Mouse (Mus musculus) kidney, postnatal 0 days (tissue): Measurements from ENCODE around the gene Plxnb2. TPM values are rescaled to one million over a fixed set of nuclear protein-coding genes. Genes with fewer than 3 reads are reported as not detected.

Experiments used
- ATAC-seq: fragments of 200-750 bp; cut with Nextera tagmentation; replicated peaks from 2 replicates; pipeline ENCODE4 v1.8.0; 2017; ENCODE audit warnings: low read depth, moderate number of reproducible peaks, moderate TSS enrichment, moderate library complexity; ENCODE audit not compliant: low FRiP score
- DNase-seq: peaks from one replicate; pipeline ENCODE4 v3.0.0-alpha.2; 2016; ENCODE audit warnings: low spot score
- H3K27ac ChIP-seq: fragments of 300-500 bp; sonication (generic); 2 replicates; pipeline ENCODE4 v1.5.1; 2014; ENCODE audit warnings: mild to moderate bottlenecking
- H3K27me3 ChIP-seq: fragments of 300-500 bp; sonication (generic); 2 replicates; pipeline ENCODE4 v1.6.1; 2014; ENCODE audit warnings: low read length, mixed read lengths; ENCODE audit not compliant: insufficient read depth
- H3K36me3 ChIP-seq: fragments of 300-500 bp; sonication (generic); 2 replicates; pipeline ENCODE4 v1.6.1; 2014; ENCODE audit warnings: low read length, mixed read lengths; ENCODE audit not compliant: insufficient read depth
- H3K4me1 ChIP-seq: fragments of 300-500 bp; sonication (generic); replicated peaks from 2 replicates; pipeline ENCODE4 v1.6.1; 2014; ENCODE audit warnings: antibody characterized with exemption, low read length, mixed read lengths; ENCODE audit not compliant: insufficient read depth
- H3K4me2 ChIP-seq: fragments of 300-500 bp; sonication (generic); 2 replicates; pipeline ENCODE4 v1.6.1; 2014; ENCODE audit warnings: mild to moderate bottlenecking, low read length, moderate library complexity, mixed read lengths
- H3K4me3 ChIP-seq: fragments of 300-500 bp; sonication (generic); replicated peaks from 2 replicates; pipeline ENCODE4 v1.5.1; 2014; ENCODE audit warnings: low read depth, low read length
- H3K9ac ChIP-seq: fragments of 300-500 bp; sonication (generic); 2 replicates; pipeline ENCODE4 v1.6.1; 2014; ENCODE audit warnings: low read depth, low read length
- H3K9me3 ChIP-seq: fragments of 300-500 bp; sonication (generic); replicated peaks from 2 replicates; pipeline ENCODE4 v1.6.1; 2016; ENCODE audit warnings: low read length, inconsistent platforms, mixed read lengths
- CTCF ChIP-seq: IDR thresholded peaks from 2 replicates; pipeline ENCODE4 v1.5.1; 2016; ENCODE audit warnings: antibody characterized with exemption, low read depth, mild to moderate bottlenecking, moderate library complexity
- WGBS: fragments of 180-500 bp; shearing (Covaris S2); extraction: QIAGEN DNeasy Blood & Tissue Kit; methylation state at CpG from one replicate; pipeline ENCODE4 v1.1.7; 2014; 5-methylcytosine and 5-hydroxymethylcytosine counted together
- microRNA-seq: library from miRNA; unstranded; fragments of <30 nt; microRNA quantifications from one replicate; pipeline ENCODE4, GENCODE M21; 2016
- polyA plus RNA-seq: library from polyadenylated mRNA; unstranded; fragments of >200 nt; fragmentation: Nextera tagmentation; extraction: Ambion mirVana; gene quantifications from 2 replicates; pipeline ENCODE4 v1.2.1, GENCODE M21; 2015

The Plxnb2 gene
- polyA plus RNA-seq, 1 experiment from 2014 or later: 126 TPM

DNA sequence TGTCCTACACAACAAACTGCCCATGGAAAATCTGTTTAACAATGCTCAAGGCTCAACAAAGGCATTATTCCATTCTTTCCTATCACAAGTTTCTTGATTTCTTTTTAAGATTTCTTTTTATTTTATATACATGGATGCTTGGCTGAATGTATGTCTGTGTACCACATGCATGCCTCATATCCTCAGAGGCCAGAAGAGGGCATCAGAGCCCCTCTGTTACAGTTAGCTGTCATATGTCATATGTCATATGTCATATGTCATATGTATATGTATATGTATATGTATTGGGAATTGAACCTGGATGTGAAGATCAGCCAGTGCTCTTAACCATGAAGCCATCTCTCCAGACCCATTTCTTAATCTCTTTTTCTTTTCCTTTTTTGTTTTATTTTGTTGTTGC is 62.6 kb downstream of the Plxnb2 start:
- H3K36me3 ChIP-seq: peaks cover 20% of the 10 kb centered on the region

GRCm38 (mm10) chr15:89110147-89110546 is 70.4 kb downstream of the Plxnb2 start:
- 86% methylated on average over 9 of the region's 9 CpGs for WGBS
- Histone ChIP-seq H3K27me3 (no peaks in the 10 kb centered on the region), H3K9ac (no peak overlapping the region), H3K27ac (no peak overlapping the region), H3K4me2 (no peak overlapping the region), H3K9me3 (no peaks in the 10 kb centered on the region), H3K36me3 (peaks cover 67% of the 10 kb centered on the region), H3K4me3 (no peak overlapping the region), H3K4me1 (no peaks in the 10 kb centered on the region)
- ATAC-seq (no peak), DNase-seq (no peak)
- no peak for TF ChIP-seq CTCF

More for the DNA sequence above, 62.6 kb downstream of the Plxnb2 start:
- ATAC-seq (no peak), DNase-seq (no peak)
- H3K4me2 ChIP-seq: no peak overlapping the region
- H3K27ac ChIP-seq: no peak overlapping the region
- H3K9ac ChIP-seq: no peak overlapping the region
- peaks cover 14% of the 10 kb centered on the region for H3K4me1 ChIP-seq
- H3K27me3 ChIP-seq: no peaks in the 10 kb centered on the region
- no peaks in the 10 kb centered on the region for H3K9me3 ChIP-seq
- TF ChIP-seq CTCF: peak; percentile 60
- H3K4me3 ChIP-seq: no peak overlapping the region

DNA sequence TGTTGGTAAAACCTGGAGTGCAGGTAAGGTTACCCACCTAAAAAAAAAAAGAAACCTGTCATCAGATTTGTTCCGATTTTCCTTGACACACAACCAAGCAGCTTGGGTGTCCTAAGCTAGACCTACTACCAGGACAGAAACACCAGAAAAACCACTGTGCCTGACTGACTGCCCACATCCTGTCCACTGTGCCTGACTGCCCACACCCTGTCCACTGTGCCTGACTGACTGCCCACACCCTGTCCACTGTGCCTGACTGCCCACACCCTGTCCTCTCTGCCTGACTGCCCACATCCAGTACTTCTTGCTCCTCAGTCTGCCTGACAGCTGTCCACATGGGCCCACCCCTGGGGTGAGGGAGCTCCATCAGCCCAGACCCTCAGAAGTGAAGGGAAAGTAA is 73.6 kb downstream of the Plxnb2 start:
- no peaks in the 10 kb centered on the region for H3K9me3 ChIP-seq
- 87% methylated on average over 1 of the region's 1 CpGs for WGBS
- DNase-seq (no peak), ATAC-seq (no peak)
- H3K4me1 ChIP-seq: no peaks in the 10 kb centered on the region
- H3K4me3 ChIP-seq: no peak overlapping the region
- H3K27ac ChIP-seq: no peak overlapping the region
- TF ChIP-seq CTCF: no peak
- no peaks in the 10 kb centered on the region for H3K27me3 ChIP-seq
- peaks cover 78% of the 10 kb centered on the region for H3K36me3 ChIP-seq
- no peak overlapping the region for H3K4me2 ChIP-seq
- H3K9ac ChIP-seq: no peak overlapping the region

- TF ChIP-seq CTCF: no peak
- no peak for DNase-seq
- Histone ChIP-seq H3K9me3 (no peaks in the 10 kb centered on the region), H3K27ac (no peak overlapping the region), H3K4me3 (no peak overlapping the region), H3K36me3 (peaks cover 79% of the 10 kb centered on the region), H3K9ac (no peak overlapping the region), H3K4me2 (no peak overlapping the region), H3K4me1 (no peaks in the 10 kb centered on the region), H3K27me3 (no peaks in the 10 kb centered on the region)
- 87% methylated on average over 13 of the region's 13 CpGs for WGBS
- no peak for ATAC-seq
Observed at GRCm38 (mm10) chr15:89106073-89106472, 74.5 kb downstream of the Plxnb2 start.

Small RNA genes lying within 50 kb of the gene (microRNA-seq; reads per million reads assigned to microRNA genes)
- gene Mir6958 (not detected), gene Mir7118 (not detected)

Other genes starting within 250 kb of the Plxnb2 start
- not detected in 2 replicates for gene Ttll8, start 226.4 kb downstream of the Plxnb2 start, polyA plus RNA-seq
- gene Mlc1, start 201.8 kb downstream of the Plxnb2 start, polyA plus RNA-seq: 0.07 TPM in 1 of 2 replicates, not detected in the other
- not detected in 2 replicates for gene Mov10l1, start 197.9 kb downstream of the Plxnb2 start, polyA plus RNA-seq
- gene Panx2, start 121.1 kb downstream of the Plxnb2 start, polyA plus RNA-seq: 0.04 and 0.05 TPM in 2 replicates
- 48.9 and 50.3 TPM in 2 replicates for gene Trabd, start 105.7 kb downstream of the Plxnb2 start, polyA plus RNA-seq
- gene Selenoo, start 91.7 kb downstream of the Plxnb2 start, polyA plus RNA-seq: 18.3 and 21.3 TPM in 2 replicates
- gene Tubgcp6, start 57.7 kb downstream of the Plxnb2 start, polyA plus RNA-seq: 6.6 and 7.4 TPM in 2 replicates
- gene Hdac10, start 52.1 kb downstream of the Plxnb2 start, polyA plus RNA-seq: 12.8 and 13.2 TPM in 2 replicates
- gene Mapk12, start 40.1 kb downstream of the Plxnb2 start, polyA plus RNA-seq: 12.3 and 13.5 TPM in 2 replicates
- gene Mapk11, start 31.2 kb downstream of the Plxnb2 start, polyA plus RNA-seq: 7.5 and 9.3 TPM in 2 replicates
- 10.4 and 11.7 TPM in 2 replicates for gene Dennd6b, start 15.7 kb upstream of the Plxnb2 start, polyA plus RNA-seq
- 25.9 and 26.8 TPM in 2 replicates for gene Ppp6r2, start 30.8 kb upstream of the Plxnb2 start, polyA plus RNA-seq
- gene Sbf1, start 134.5 kb upstream of the Plxnb2 start, polyA plus RNA-seq: 30.0 and 37.2 TPM in 2 replicates
- gene Adm2, start 141.9 kb upstream of the Plxnb2 start, polyA plus RNA-seq: 1.5 and 2.0 TPM in 2 replicates
- 119 and 185 TPM in 2 replicates for gene Miox, start 153.6 kb upstream of the Plxnb2 start, polyA plus RNA-seq
- 46.1 and 48.1 TPM in 2 replicates for gene Lmf2, start 174.9 kb upstream of the Plxnb2 start, polyA plus RNA-seq
- 100 and 108 TPM in 2 replicates for gene Ncaph2, start 174.9 kb upstream of the Plxnb2 start, polyA plus RNA-seq
- 11.7 and 12.6 TPM in 2 replicates for gene Sco2, start 193.1 kb upstream of the Plxnb2 start, polyA plus RNA-seq
- 1.7 and 2.1 TPM in 2 replicates for gene Tymp, start 196.3 kb upstream of the Plxnb2 start, polyA plus RNA-seq
- 0.68 and 0.87 TPM in 2 replicates for gene Odf3b, start 198.5 kb upstream of the Plxnb2 start, polyA plus RNA-seq
- gene Klhdc7b, start 204.1 kb upstream of the Plxnb2 start, polyA plus RNA-seq: not detected in 2 replicates
- not detected in 2 replicates for gene Syce3, start 229.7 kb upstream of the Plxnb2 start, polyA plus RNA-seq
- gene Cpt1b, start 245.1 kb upstream of the Plxnb2 start, polyA plus RNA-seq: 23.7 and 26.2 TPM in 2 replicates
- 1.5 and 1.7 TPM in 2 replicates for gene C730034F03Rik, start 248.8 kb upstream of the Plxnb2 start, polyA plus RNA-seq
- gene Gm44502, start 248.9 kb upstream of the Plxnb2 start, polyA plus RNA-seq: not detected in 2 replicates
- gene Chkb, start 249.1 kb upstream of the Plxnb2 start, polyA plus RNA-seq: 64.5 and 65.1 TPM in 2 replicates